Mouse (Mus musculus) olfactory bulb, adult 2 months (tissue): Measurements from ENCODE around the gene B4galt5.

Experiments
- CTCF ChIP-seq: fragments of 200-500 bp; IDR thresholded peaks from 2 replicates; pipeline ENCODE4 v1.5.1; 2012; ENCODE audit warnings: low read depth, mild to moderate bottlenecking, low read length, moderate library complexity; ENCODE audit not compliant: insufficient read depth
- POLR2A ChIP-seq: fragments of 200-500 bp; IDR thresholded peaks from 2 replicates; pipeline ENCODE4 v1.6.1; 2012; ENCODE audit warnings: mild to moderate bottlenecking, low read depth, low read length, moderate library complexity; ENCODE audit not compliant: insufficient read depth

GRCm38 (mm10) chr2:167318981-167319380 is 30.0 kb downstream of the B4galt5 start:
- TF ChIP-seq CTCF (no peak), POLR2A (no peak)
